Mouse (Mus musculus): ENCODE measurements around the gene Fam81a. TPM values are rescaled to one million over a fixed set of nuclear protein-coding genes. Genes with fewer than 3 reads are reported as not detected.
A peak's percentile ranks its signal among the peaks of the same experiment; 100 is the strongest.

The Fam81a gene
- polyA plus RNA-seq, 1 experiment from 2014 or later = 0.98 TPM

DNA sequence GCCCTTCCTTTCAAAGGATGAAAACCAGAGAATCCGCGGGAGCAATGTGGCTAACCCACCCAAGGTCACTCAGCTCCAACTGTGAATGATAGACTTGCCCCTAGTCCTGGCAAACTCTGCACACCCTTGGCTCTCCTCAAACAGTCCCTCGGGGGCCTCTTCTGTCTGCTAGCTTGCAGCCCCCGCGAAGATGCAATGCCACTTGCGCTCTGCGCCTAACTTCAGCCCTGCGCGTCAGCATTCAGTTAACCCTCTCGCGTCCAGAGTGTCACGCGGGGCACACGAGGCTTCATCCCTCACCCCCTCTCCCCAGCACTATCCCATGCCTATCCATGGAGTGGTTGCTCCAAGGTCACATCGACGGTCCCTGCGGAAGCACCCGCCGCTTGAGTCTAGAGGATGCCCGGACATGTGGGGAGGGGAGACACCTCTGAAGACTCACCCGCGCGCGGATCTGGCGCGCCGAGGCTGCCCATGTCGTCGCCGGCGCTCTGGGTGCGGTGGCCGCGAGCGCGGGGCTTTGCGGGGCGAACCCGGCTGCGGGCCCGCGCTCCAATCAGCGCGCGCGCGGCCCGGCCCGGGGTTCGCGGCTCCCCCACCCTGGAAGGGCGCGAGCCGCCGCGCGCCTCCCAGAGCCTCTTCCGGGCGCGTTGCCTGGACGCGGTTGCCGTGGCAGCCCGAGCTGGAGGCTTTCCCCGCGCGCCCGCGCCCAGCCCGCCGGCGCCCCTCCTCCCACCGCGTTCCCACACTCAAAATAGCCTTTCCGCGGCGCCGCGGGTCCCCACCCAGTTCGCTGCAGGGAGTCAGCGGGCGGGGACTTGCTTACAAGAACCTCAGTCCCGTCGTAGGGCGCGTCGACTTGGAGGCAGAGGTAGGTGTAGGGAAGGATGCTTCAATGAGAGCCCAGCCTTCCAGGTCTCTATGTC is 1.2 kb downstream of the Fam81a start:
- Histone ChIP-seq H3K4me3 (peak overlapping the region; percentile 54), H3K9me3 (replicated peaks) (no peaks in the 10 kb centered on the region), H3K27me3 (replicated peaks) (peaks cover 64% of the 10 kb centered on the region), H3K27ac (no peak overlapping the region), H3K9ac (no peak overlapping the region), H3K36me3 (no peaks in the 10 kb centered on the region), H3K4me1 (peaks cover 9% of the 10 kb centered on the region; the same call in 1 of the 2 replicates), H3K4me2 (peak overlapping the region; percentile 69)
- ATAC-seq = peak; percentile 30; the same call in 1 of the 2 replicates
- WGBS (ENCODE audit: insufficient replicate concordance) = 1% methylated on average over 79 of the region's 87 CpGs

GRCm38 (mm10) chr9:70140340-70140739 is 2.0 kb downstream of the Fam81a start:
- H3K9ac ChIP-seq = no peak overlapping the region
- peaks cover 64% of the 10 kb centered on the region for H3K27me3 ChIP-seq (replicated peaks)
- no peak overlapping the region for H3K4me3 ChIP-seq
- H3K27ac ChIP-seq = no peak overlapping the region
- no peak for ATAC-seq
- H3K9me3 ChIP-seq (replicated peaks) = no peaks in the 10 kb centered on the region
- 48% methylated on average over 4 of the region's 4 CpGs for WGBS (ENCODE audit: insufficient replicate concordance)
- H3K4me2 ChIP-seq = peak overlapping the region; percentile 69; the same call in 1 of the 2 replicates
- H3K36me3 ChIP-seq = no peaks in the 10 kb centered on the region
- peaks cover 9% of the 10 kb centered on the region; the same call in 1 of the 2 replicates for H3K4me1 ChIP-seq

GRCm38 (mm10) chr9:70139331-70139885 is 3.0 kb downstream of the Fam81a start:
- ATAC-seq = no peak
- Histone ChIP-seq H3K27ac (no peak overlapping the region), H3K9ac (no peak overlapping the region), H3K4me1 (peaks cover 9% of the 10 kb centered on the region; the same call in 1 of the 2 replicates), H3K27me3 (replicated peaks) (peaks cover 64% of the 10 kb centered on the region), H3K36me3 (no peaks in the 10 kb centered on the region), H3K4me3 (no peak overlapping the region), H3K9me3 (replicated peaks) (no peaks in the 10 kb centered on the region), H3K4me2 (no peak overlapping the region)
- 25% methylated on average over 7 of the region's 7 CpGs for WGBS (ENCODE audit: insufficient replicate concordance)

GRCm38 (mm10) chr9:70138511-70138910 is 3.8 kb downstream of the Fam81a start:
- Histone ChIP-seq H3K27me3 (replicated peaks) (peaks cover 64% of the 10 kb centered on the region), H3K9ac (no peak overlapping the region), H3K4me1 (peaks cover 9% of the 10 kb centered on the region; the same call in 1 of the 2 replicates), H3K36me3 (no peaks in the 10 kb centered on the region), H3K27ac (no peak overlapping the region), H3K4me3 (no peak overlapping the region), H3K9me3 (replicated peaks) (no peaks in the 10 kb centered on the region), H3K4me2 (no peak overlapping the region)
- WGBS (ENCODE audit: insufficient replicate concordance) = 59% methylated on average over 7 of the region's 7 CpGs
- no peak for ATAC-seq

DNA sequence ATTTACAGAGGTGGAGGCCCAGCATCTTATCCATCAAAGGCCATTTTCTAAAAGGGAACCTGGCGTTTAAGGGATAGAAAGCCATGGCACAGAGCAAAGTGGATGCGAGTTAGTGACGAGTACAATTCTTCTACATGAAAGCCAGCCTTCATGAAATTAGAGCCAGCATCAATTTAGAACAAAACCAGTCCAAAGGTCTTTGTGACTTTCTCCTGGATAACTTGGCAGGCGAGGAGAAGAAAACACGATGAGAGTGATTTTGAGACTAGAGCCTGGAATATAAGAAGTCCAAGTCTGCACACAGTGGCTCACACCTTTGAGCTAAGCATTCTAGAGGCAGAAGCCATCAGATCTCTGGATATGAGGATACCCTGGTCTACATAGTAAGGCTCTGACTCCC is 4.4 kb downstream of the Fam81a start:
- Histone ChIP-seq H3K27ac (no peak overlapping the region), H3K36me3 (no peaks in the 10 kb centered on the region), H3K27me3 (replicated peaks) (peaks cover 59% of the 10 kb centered on the region), H3K4me1 (peaks cover 9% of the 10 kb centered on the region; the same call in 1 of the 2 replicates), H3K9me3 (replicated peaks) (no peaks in the 10 kb centered on the region), H3K4me3 (no peak overlapping the region), H3K4me2 (no peak overlapping the region), H3K9ac (no peak overlapping the region)
- no peak for ATAC-seq
- 67% methylated on average over 5 of the region's 5 CpGs for WGBS (ENCODE audit: insufficient replicate concordance)

DNA sequence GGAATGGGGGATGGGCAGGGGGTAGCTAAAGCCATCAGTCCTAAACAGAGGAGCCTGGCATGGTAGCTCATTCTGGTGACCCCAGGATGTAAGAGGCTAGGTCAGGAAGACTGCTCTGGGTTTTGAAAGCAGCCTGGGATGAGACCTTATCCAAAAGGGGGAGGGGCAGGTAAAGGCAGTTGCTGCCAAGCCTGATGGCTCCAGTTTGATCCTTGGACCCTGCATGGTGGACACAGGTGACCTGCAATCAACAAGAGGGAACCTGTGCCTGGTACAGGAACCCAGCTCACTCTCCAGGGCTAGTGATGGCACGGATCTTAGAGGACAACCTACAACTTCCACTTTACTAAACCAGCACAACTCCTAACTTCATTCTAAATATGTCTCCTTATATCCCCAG is 7.2 kb downstream of the Fam81a start:
- H3K27ac ChIP-seq = no peak overlapping the region
- no peak overlapping the region for H3K4me3 ChIP-seq
- no peaks in the 10 kb centered on the region for H3K9me3 ChIP-seq (replicated peaks)
- H3K27me3 ChIP-seq (replicated peaks) = peaks cover 31% of the 10 kb centered on the region
- no peaks in the 10 kb centered on the region for H3K4me1 ChIP-seq
- H3K9ac ChIP-seq = no peak overlapping the region
- no peak overlapping the region for H3K4me2 ChIP-seq
- ATAC-seq = 0 out of 2 replicates have a peak, but pooled peaks have one; percentile 24
- 33% methylated on average over 1 of the region's 1 CpGs for WGBS (ENCODE audit: insufficient replicate concordance)
- no peaks in the 10 kb centered on the region for H3K36me3 ChIP-seq

GRCm38 (mm10) chr9:70134716-70135115 is 7.6 kb downstream of the Fam81a start:
- H3K4me1 ChIP-seq = no peaks in the 10 kb centered on the region
- no peak overlapping the region for H3K4me2 ChIP-seq
- H3K36me3 ChIP-seq = no peaks in the 10 kb centered on the region
- H3K9ac ChIP-seq = no peak overlapping the region
- no peaks in the 10 kb centered on the region for H3K9me3 ChIP-seq (replicated peaks)
- no peak overlapping the region for H3K27ac ChIP-seq
- H3K4me3 ChIP-seq = no peak overlapping the region
- H3K27me3 ChIP-seq (replicated peaks) = peaks cover 26% of the 10 kb centered on the region; the same call in 1 of the 2 replicates
- ATAC-seq = no peak
- WGBS (ENCODE audit: insufficient replicate concordance) = 45% methylated on average over 5 of the region's 5 CpGs

GRCm38 (mm10) chr9:70134215-70134614 is 8.1 kb downstream of the Fam81a start:
- Histone ChIP-seq H3K27me3 (replicated peaks) (peaks cover 21% of the 10 kb centered on the region; the same call in 1 of the 2 replicates), H3K27ac (no peak overlapping the region), H3K4me2 (no peak overlapping the region), H3K4me3 (no peak overlapping the region), H3K9ac (no peak overlapping the region), H3K36me3 (no peaks in the 10 kb centered on the region), H3K4me1 (no peaks in the 10 kb centered on the region), H3K9me3 (replicated peaks) (no peaks in the 10 kb centered on the region)
- 59% methylated on average over 9 of the region's 9 CpGs for WGBS (ENCODE audit: insufficient replicate concordance)
- ATAC-seq = no peak

DNA sequence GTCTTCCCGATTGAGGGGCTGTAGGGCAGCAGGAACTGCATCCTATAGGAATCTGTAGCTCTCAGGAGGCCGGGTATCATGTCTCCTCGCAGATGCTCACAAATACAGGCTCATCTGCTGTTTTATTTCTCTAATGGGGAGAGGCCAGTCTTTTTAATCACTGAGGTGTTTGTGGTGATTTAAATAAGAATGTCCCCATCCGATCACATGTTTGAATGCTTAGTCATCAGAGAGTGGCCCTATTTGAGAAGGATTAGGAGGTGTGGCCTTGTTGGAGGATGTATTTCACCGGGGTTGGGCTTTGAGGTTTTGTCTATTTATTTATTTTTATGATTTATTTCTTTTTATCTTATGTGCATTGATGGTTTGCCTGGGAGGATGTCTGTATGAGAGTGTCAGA is 11.6 kb downstream of the Fam81a start:
- WGBS (ENCODE audit: insufficient replicate concordance) = 73% methylated on average over 5 of the region's 5 CpGs
- no peak overlapping the region for H3K9ac ChIP-seq

DNA sequence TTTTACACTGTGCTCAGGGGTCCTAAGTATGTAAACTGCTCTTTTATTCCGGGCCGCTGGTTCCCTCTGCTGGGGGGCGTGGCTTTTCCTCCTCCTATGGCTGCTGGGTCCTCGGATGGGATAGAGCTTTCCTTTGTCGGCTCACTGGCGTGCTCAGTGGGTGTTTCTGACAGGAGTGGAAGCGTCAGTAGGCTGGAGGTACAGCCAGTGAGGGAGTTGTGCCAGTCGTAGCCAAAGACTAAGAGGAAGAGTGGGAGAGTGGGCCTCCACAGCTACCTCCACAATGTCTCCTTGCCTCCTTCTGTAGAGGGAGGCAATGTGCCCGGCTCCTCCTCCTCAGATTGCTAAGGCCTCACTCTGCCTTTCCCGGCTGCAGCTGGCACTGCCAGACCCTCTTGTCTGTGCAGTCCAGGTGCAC is 30.5 kb downstream of the Fam81a start:
- no peak overlapping the region for H3K27ac ChIP-seq
- H3K9ac ChIP-seq = no peak overlapping the region
- no peak for ATAC-seq
- no peaks in the 10 kb centered on the region; the same call in 1 of the 2 replicates for H3K4me1 ChIP-seq
- peak overlapping the region; percentile 21 for H3K4me2 ChIP-seq
- H3K36me3 ChIP-seq = no peaks in the 10 kb centered on the region
- peaks cover 33% of the 10 kb centered on the region for H3K27me3 ChIP-seq (replicated peaks)
- WGBS (ENCODE audit: insufficient replicate concordance) = 10% methylated on average over 10 of the region's 10 CpGs
- H3K9me3 ChIP-seq (replicated peaks) = no peaks in the 10 kb centered on the region
- H3K4me3 ChIP-seq = no peak overlapping the region

More for the DNA sequence above, 11.6 kb downstream of the Fam81a start:
- no peak overlapping the region for H3K4me3 ChIP-seq
- H3K27me3 ChIP-seq (replicated peaks) = no peaks in the 10 kb centered on the region
- no peak for ATAC-seq
- no peaks in the 10 kb centered on the region for H3K4me1 ChIP-seq
- no peak overlapping the region for H3K27ac ChIP-seq
- no peaks in the 10 kb centered on the region for H3K36me3 ChIP-seq
- no peak overlapping the region for H3K4me2 ChIP-seq
- no peaks in the 10 kb centered on the region for H3K9me3 ChIP-seq (replicated peaks)

DNA sequence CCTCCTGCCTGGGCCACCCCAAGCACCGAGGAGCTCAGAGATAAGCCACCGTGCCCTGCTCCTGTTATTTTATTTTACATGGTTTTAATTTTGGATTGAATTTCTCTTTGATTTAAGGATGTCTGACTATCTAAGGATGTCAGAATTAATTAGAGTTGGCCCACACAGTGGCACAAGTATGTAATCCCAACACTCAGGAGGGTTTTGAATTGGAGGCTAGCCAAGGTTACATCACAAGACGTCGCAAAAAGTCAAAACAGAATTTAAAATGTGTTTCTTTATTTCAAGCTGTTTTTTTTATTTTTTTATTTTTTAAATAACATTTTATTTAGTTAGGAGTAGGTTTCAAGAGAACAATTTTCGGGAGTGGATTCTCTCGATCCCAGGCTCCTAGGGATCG is 31.5 kb downstream of the Fam81a start:
- no peak overlapping the region for H3K27ac ChIP-seq
- WGBS (ENCODE audit: insufficient replicate concordance) = 59% methylated on average over 7 of the region's 7 CpGs
- no peaks in the 10 kb centered on the region for H3K9me3 ChIP-seq (replicated peaks)
- H3K4me1 ChIP-seq = no peaks in the 10 kb centered on the region; the same call in 1 of the 2 replicates
- ATAC-seq = no peak
- H3K4me2 ChIP-seq = no peak overlapping the region
- no peak overlapping the region for H3K4me3 ChIP-seq
- peaks cover 39% of the 10 kb centered on the region for H3K27me3 ChIP-seq (replicated peaks)
- H3K36me3 ChIP-seq = no peaks in the 10 kb centered on the region
- H3K9ac ChIP-seq = no peak overlapping the region

GRCm38 (mm10) chr9:70109279-70109678 is 33.1 kb downstream of the Fam81a start:
- Histone ChIP-seq H3K9me3 (replicated peaks) (no peaks in the 10 kb centered on the region), H3K9ac (no peak overlapping the region), H3K4me3 (no peak overlapping the region), H3K27ac (no peak overlapping the region), H3K4me2 (no peak overlapping the region), H3K27me3 (replicated peaks) (peaks cover 40% of the 10 kb centered on the region), H3K4me1 (no peaks in the 10 kb centered on the region; the same call in 1 of the 2 replicates), H3K36me3 (no peaks in the 10 kb centered on the region)
- no peak for ATAC-seq
- WGBS (ENCODE audit: insufficient replicate concordance) = 11% methylated on average over 3 of the region's 3 CpGs
